Mouse (Mus musculus) kidney, adult 2 months (tissue): ENCODE data around the gene P4ha1. TPM values are rescaled to one million over a fixed set of nuclear protein-coding genes. Genes with fewer than 3 reads are reported as not detected.

ENCODE experiments used
- DNase-seq: peaks from one replicate; pipeline ENCODE4 v3.0.0; 2021
- H3K27ac ChIP-seq: fragments of 200-500 bp; 2 replicates; pipeline ENCODE4 v1.5.1; 2012; ENCODE audit warnings: low read depth, low read length, control low read depth, inconsistent platforms; ENCODE audit not compliant: insufficient read depth
- H3K27me3 ChIP-seq: fragments of 200-500 bp; replicated peaks from 2 replicates; pipeline ENCODE4 v1.6.1; 2012; ENCODE audit warnings: mild to moderate bottlenecking, moderate library complexity, low read length, inconsistent platforms; ENCODE audit not compliant: control insufficient read depth, insufficient read depth
- H3K36me3 ChIP-seq: fragments of 200-500 bp; 2 replicates; pipeline ENCODE4 v1.6.1; 2012; ENCODE audit warnings: mild to moderate bottlenecking, moderate library complexity, low read length, inconsistent platforms; ENCODE audit not compliant: control insufficient read depth, insufficient read depth
- H3K4me1 ChIP-seq: fragments of 200-500 bp; 2 replicates; pipeline ENCODE4 v1.6.1; 2011; ENCODE audit warnings: low read length; ENCODE audit not compliant: control insufficient read depth, insufficient read depth
- H3K4me3 ChIP-seq: fragments of 200-500 bp; 2 replicates; pipeline ENCODE4 v1.5.1; 2011; ENCODE audit warnings: mild to moderate bottlenecking, low read depth, low read length, control low read depth; ENCODE audit not compliant: insufficient read depth
- CTCF ChIP-seq: fragments of 200-500 bp; conservative IDR thresholded peaks from 2 replicates; pipeline ENCODE4 v1.5.1; 2011; ENCODE audit warnings: low read depth, mild to moderate bottlenecking, control low read depth, low read length, moderate library complexity, mixed read lengths; ENCODE audit not compliant: insufficient read depth, insufficient read length
- POLR2A ChIP-seq: fragments of 200-500 bp; IDR thresholded peaks from one replicate; pipeline ENCODE4 v1.6.1; 2011; ENCODE audit warnings: low read depth, low read length, control low read depth
- WGBS: fragments of 180-500 bp; shearing (Covaris S2); methylation state at CpG from one replicate; pipeline ENCODE4 v1.1.7; 2018; 5-methylcytosine and 5-hydroxymethylcytosine counted together
- polyA plus RNA-seq: library from polyadenylated mRNA; depleted of rRNA; stranded (reverse); fragments of >200 nt; gene quantifications from 2 replicates; pipeline ENCODE4 v1.2.3, GENCODE M21; 2012; rRNA removed

Gene P4ha1
- polyA plus RNA-seq, 1 experiment = 22.7 TPM

- TF ChIP-seq POLR2A (no peak), CTCF (no peak)
- no peak for DNase-seq
- no peaks in the 10 kb centered on the region for H3K27me3 ChIP-seq
- no peak overlapping the region for H3K4me3 ChIP-seq
- H3K4me1 ChIP-seq = no peaks in the 10 kb centered on the region
- H3K36me3 ChIP-seq = no peaks in the 10 kb centered on the region
- WGBS = 79% methylated on average over 3 of the region's 3 CpGs
- no peak overlapping the region for H3K27ac ChIP-seq
Observed at GRCm38 (mm10) chr10:59416623-59417022, 93.5 kb downstream of the P4ha1 start.

GRCm38 (mm10) chr10:59419516-59419915, 96.4 kb downstream of the P4ha1 start:
- no peaks in the 10 kb centered on the region for H3K36me3 ChIP-seq
- TF ChIP-seq POLR2A (no peak), CTCF (no peak)
- H3K27me3 ChIP-seq = no peaks in the 10 kb centered on the region
- H3K4me3 ChIP-seq = no peak overlapping the region
- H3K27ac ChIP-seq = no peak overlapping the region
- no peak for DNase-seq
- WGBS = 93% methylated on average over 4 of the region's 4 CpGs
- H3K4me1 ChIP-seq = no peaks in the 10 kb centered on the region; the same call in 1 of the 2 replicates

Other genes starting within 250 kb of the P4ha1 start
- 8.1 and 9.1 TPM in 2 replicates for gene Sept10, start 101.4 kb upstream of the P4ha1 start, polyA plus RNA-seq
- gene Sowahc, start 101.3 kb upstream of the P4ha1 start, polyA plus RNA-seq = 4.3 and 4.6 TPM in 2 replicates
- gene Gm10273, start 72.3 kb downstream of the P4ha1 start, polyA plus RNA-seq = 10.3 and 15.9 TPM in 2 replicates
- 0.31 and 0.76 TPM in 2 replicates for gene Pla2g12b, start 80.4 kb downstream of the P4ha1 start, polyA plus RNA-seq
- 1.0 and 1.4 TPM in 2 replicates for gene Oit3, start 118.5 kb downstream of the P4ha1 start, polyA plus RNA-seq